Mouse (Mus musculus) kidney, adult 2 months (tissue): ENCODE data around the gene Lrrc58. TPM values are rescaled to one million over a fixed set of nuclear protein-coding genes. Genes with fewer than 3 reads are reported as not detected.
A peak's percentile ranks its signal among the peaks of the same experiment; 100 is the strongest.

Source experiments
- DNase-seq: peaks from one replicate; pipeline ENCODE4 v3.0.0; 2021
- H3K27ac ChIP-seq: fragments of 200-500 bp; 2 replicates; pipeline ENCODE4 v1.5.1; 2012; ENCODE audit warnings: low read depth, low read length, control low read depth, inconsistent platforms; ENCODE audit not compliant: insufficient read depth
- H3K27me3 ChIP-seq: fragments of 200-500 bp; replicated peaks from 2 replicates; pipeline ENCODE4 v1.6.1; 2012; ENCODE audit warnings: mild to moderate bottlenecking, moderate library complexity, low read length, inconsistent platforms; ENCODE audit not compliant: control insufficient read depth, insufficient read depth
- H3K36me3 ChIP-seq: fragments of 200-500 bp; 2 replicates; pipeline ENCODE4 v1.6.1; 2012; ENCODE audit warnings: mild to moderate bottlenecking, moderate library complexity, low read length, inconsistent platforms; ENCODE audit not compliant: control insufficient read depth, insufficient read depth
- H3K4me1 ChIP-seq: fragments of 200-500 bp; 2 replicates; pipeline ENCODE4 v1.6.1; 2011; ENCODE audit warnings: low read length; ENCODE audit not compliant: control insufficient read depth, insufficient read depth
- H3K4me3 ChIP-seq: fragments of 200-500 bp; 2 replicates; pipeline ENCODE4 v1.5.1; 2011; ENCODE audit warnings: mild to moderate bottlenecking, low read depth, low read length, control low read depth; ENCODE audit not compliant: insufficient read depth
- CTCF ChIP-seq: fragments of 200-500 bp; conservative IDR thresholded peaks from 2 replicates; pipeline ENCODE4 v1.5.1; 2011; ENCODE audit warnings: low read depth, mild to moderate bottlenecking, control low read depth, low read length, moderate library complexity, mixed read lengths; ENCODE audit not compliant: insufficient read depth, insufficient read length
- POLR2A ChIP-seq: fragments of 200-500 bp; IDR thresholded peaks from one replicate; pipeline ENCODE4 v1.6.1; 2011; ENCODE audit warnings: low read depth, low read length, control low read depth
- WGBS: fragments of 180-500 bp; shearing (Covaris S2); methylation state at CpG from one replicate; pipeline ENCODE4 v1.1.7; 2018; 5-methylcytosine and 5-hydroxymethylcytosine counted together
- polyA plus RNA-seq: library from polyadenylated mRNA; depleted of rRNA; stranded (reverse); fragments of >200 nt; gene quantifications from 2 replicates; pipeline ENCODE4 v1.2.3, GENCODE M21; 2012

Gene Lrrc58
- polyA plus RNA-seq, 1 experiment: 25.9 TPM

DNA sequence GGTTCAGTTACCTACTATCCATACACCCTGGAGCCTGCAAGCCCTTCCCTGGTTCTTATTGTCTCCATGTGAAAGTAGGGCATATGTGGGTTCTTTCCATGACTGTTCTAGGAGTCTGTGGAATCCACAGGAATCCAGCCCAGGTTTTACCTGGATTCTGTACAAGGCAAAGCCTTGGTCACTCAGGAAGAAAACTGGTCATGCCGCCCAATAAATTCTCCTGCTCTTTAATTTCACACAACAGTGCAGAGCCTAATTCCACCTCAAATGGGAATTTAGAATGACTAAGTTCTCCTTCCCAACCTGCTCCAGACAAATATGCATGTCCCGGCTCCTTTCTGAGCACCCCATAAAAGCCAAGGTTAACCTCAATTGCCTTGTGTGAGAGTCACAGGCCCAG is 31.2 kb downstream of the Lrrc58 start:
- WGBS: 27% methylated on average over 2 of the region's 2 CpGs
- H3K36me3 ChIP-seq: no peaks in the 10 kb centered on the region
- H3K27ac ChIP-seq: peak overlapping the region; percentile 55
- DNase-seq: peak; percentile 75
- TF ChIP-seq POLR2A (no peak), CTCF (no peak)
- H3K4me3 ChIP-seq: no peak overlapping the region
- H3K4me1 ChIP-seq: peaks cover 4% of the 10 kb centered on the region; the same call in 1 of the 2 replicates
- no peaks in the 10 kb centered on the region for H3K27me3 ChIP-seq

DNA sequence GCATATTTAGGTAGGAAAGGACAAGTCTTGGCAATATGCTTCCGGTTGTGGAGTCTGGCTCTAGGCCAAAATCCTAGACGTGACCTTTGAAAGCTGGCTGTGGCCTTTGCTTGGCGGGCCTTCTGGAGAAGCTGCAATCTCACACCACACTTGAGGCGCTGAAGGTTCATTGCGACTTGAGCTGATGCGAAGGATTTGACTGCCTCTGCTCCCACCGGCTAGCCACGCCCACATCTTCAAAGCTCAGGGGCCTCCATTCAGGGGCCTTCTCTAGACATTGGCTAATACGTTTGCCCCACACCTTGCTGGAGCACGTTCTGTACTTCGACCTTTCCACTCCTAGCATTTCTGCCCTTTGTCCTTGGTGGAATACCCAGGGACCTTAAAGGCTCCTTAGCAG is 33.1 kb downstream of the Lrrc58 start:
- Histone ChIP-seq H3K4me3 (no peak overlapping the region), H3K36me3 (no peaks in the 10 kb centered on the region), H3K27me3 (no peaks in the 10 kb centered on the region), H3K27ac (peak overlapping the region; percentile 5; the same call in 1 of the 2 replicates), H3K4me1 (peaks cover 4% of the 10 kb centered on the region; the same call in 1 of the 2 replicates)
- TF ChIP-seq POLR2A: no peak
- TF ChIP-seq CTCF: no peak
- 47% methylated on average over 11 of the region's 11 CpGs for WGBS
- peak; percentile 85 for DNase-seq

DNA sequence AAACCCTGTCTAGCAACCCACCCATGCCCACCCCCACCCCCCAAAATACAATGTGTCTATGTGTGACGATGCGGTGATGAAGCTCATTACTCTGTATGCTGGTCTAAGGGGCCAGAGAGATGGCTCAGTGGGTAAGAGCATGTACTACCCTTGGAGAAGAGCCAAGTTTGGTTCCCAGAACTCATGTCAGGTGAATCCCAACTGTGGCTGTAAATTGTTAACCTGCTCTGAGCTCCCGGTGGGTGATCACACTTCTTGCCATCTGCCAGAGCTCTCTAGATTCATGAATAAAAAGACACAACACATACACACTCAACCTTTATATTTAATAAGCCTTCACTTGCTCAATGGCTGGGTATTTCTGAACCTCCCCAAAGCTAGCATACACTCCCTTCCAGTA is 38.3 kb downstream of the Lrrc58 start:
- 69% methylated on average over 3 of the region's 3 CpGs for WGBS
- H3K36me3 ChIP-seq: no peaks in the 10 kb centered on the region
- peak; percentile 90 for DNase-seq
- no peaks in the 10 kb centered on the region for H3K27me3 ChIP-seq
- TF ChIP-seq CTCF: no peak
- TF ChIP-seq POLR2A: no peak
- no peak overlapping the region for H3K4me3 ChIP-seq
- H3K4me1 ChIP-seq: no peaks in the 10 kb centered on the region; the same call in 1 of the 2 replicates
- H3K27ac ChIP-seq: no peak overlapping the region

DNA sequence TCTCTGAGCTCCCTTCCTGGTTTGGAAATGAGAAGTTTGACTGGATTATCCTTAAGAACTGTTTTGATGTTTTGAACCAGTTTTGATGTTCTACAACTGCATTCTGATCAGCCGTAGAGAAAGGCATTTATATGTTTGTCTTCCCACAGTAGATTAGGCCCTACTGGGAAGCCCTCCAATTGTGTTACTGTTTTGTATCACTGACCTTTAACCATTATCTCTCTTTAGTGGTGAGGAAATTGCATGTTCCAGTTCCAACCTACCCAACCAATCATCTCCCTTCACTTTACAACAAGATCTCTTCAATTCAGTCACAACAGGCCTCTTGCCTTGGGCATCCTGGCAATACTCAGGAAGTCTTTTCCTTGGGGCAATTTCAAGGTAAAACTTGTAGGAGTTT is 42.9 kb downstream of the Lrrc58 start:
- H3K4me1 ChIP-seq: no peaks in the 10 kb centered on the region
- TF ChIP-seq POLR2A (no peak), CTCF (no peak)
- no peak for DNase-seq
- no peaks in the 10 kb centered on the region for H3K27me3 ChIP-seq
- 80% methylated on average over 1 of the region's 1 CpGs for WGBS
- no peak overlapping the region for H3K27ac ChIP-seq
- H3K4me3 ChIP-seq: no peak overlapping the region
- no peaks in the 10 kb centered on the region for H3K36me3 ChIP-seq

DNA sequence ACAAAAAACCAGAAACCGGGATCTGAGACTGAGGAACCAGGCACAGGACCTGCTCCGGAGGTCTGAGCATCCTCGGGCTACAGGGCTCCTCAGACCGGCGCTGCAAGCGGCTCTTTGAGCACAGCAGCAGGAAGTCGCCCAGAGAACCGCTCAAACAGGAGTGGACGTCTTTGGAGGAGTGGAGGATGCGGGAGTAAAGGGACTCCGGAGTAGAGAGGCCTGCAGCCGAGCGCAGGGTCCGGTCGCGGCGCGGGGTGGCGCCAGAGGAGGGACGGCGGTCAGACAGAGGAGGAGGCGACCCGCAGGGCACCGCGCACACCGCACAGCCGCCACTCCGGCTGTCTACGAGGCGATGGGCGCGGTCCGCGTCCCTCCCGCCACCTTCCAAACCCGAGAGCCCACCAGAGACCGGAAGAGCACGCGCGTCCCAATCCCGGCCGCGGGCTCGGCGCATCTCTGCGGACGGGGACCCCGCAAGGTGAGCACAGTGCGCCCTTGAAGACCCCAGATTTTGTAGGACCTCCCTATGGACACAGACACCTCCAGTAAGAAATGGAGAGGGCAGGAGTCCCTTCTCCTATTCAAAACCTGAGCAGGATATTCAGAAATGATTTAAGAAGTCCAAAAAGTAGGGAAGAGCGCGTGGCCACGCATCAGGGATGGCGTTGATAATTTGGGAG is 48.1 kb downstream of the Lrrc58 start, which contains the start of gene Gpr156:
TSS of gene Gpr156 (plus strand) at position 359 of the 680 bp plus-strand sequence.
- peak; percentile 25; the same call in 1 of the 2 replicates for TF ChIP-seq CTCF
- TF ChIP-seq POLR2A: no peak
- DNase-seq: peak; percentile 43
- no peaks in the 10 kb centered on the region for H3K4me1 ChIP-seq
- 6% methylated on average over 53 of the region's 53 CpGs for WGBS
- no peaks in the 10 kb centered on the region for H3K27me3 ChIP-seq
- H3K36me3 ChIP-seq: no peaks in the 10 kb centered on the region
- peak within 1 kb of the TSS; percentile 46 for H3K4me3 ChIP-seq
- H3K27ac ChIP-seq: no peak within 1 kb of the TSS

DNA sequence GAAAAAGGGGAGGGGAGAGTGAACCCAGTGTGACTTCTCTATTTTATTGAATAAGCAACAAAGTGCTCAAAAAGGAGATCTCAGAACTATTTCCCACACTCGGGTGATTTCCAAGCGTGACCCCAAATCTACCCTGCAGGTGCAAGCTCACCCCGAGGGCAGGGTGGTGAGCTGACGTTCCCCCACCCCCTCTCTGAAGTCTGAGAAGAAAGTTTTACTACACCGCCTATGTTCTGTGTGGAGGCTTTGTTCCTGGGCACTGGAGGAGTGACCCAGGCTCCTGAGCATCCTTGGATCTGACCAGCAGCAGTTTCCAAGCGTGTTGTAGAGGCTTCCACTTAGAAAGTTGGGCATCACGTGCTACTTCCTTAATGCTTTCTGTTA is 48.6 kb downstream of the Lrrc58 start:
- no peak overlapping the region for H3K4me3 ChIP-seq
- H3K27ac ChIP-seq: no peak overlapping the region
- H3K36me3 ChIP-seq: no peaks in the 10 kb centered on the region
- no peak for DNase-seq
- no peak for TF ChIP-seq CTCF
- TF ChIP-seq POLR2A: no peak
- H3K27me3 ChIP-seq: no peaks in the 10 kb centered on the region
- H3K4me1 ChIP-seq: no peaks in the 10 kb centered on the region
- 39% methylated on average over 7 of the region's 7 CpGs for WGBS

DNA sequence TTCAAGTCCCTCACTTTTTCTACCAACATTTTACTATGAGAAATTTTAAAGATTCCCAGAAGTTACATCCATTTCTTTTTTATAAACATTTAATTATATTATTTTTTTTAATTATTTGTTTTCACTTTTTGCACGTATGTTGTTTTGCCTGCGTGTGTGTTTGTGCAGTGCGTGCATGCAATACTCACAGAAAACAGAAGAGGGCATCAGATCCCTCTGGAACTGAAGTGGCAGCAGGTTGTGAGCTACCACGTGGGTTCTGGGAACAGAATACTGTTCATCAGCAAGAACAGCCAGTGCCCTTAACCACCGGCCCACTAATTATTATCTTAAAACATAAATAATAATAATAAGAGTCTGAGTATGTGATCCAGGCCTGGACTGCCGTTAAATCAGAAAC is 50.8 kb downstream of the Lrrc58 start:
- Histone ChIP-seq H3K27me3 (no peaks in the 10 kb centered on the region), H3K27ac (no peak overlapping the region), H3K36me3 (no peaks in the 10 kb centered on the region), H3K4me1 (no peaks in the 10 kb centered on the region), H3K4me3 (no peak overlapping the region)
- TF ChIP-seq CTCF: 0 out of 2 replicates have a peak, but pooled peaks have one; percentile 16
- no peak for TF ChIP-seq POLR2A
- 87% methylated on average over 6 of the region's 6 CpGs for WGBS
- DNase-seq: no peak
